ENCODE assay signal across 22 mouse cellular contexts in genomic region chr2:33100536-33100935, GRCm38 (mm10). TPM values are rescaled to one million over a fixed set of nuclear protein-coding genes. Genes with fewer than 3 reads are reported as not detected.
DNase-seq lines count a peak whose midpoint lies in the region; ATAC-seq lines count a peak whose summit lies in the region.
"Had no signal": no experiment of that assay in that cellular context is flagged by ENCODE, and none has a peak within 500 bp of the region (broad histone marks: within the 10 kb centered on the region; RNA-seq: fewer than 3 reads in every experiment).

No protein-coding gene starts in this region.

- H3K27ac ChIP-seq in intestine, embryonic 15.5 days: no peak overlapping the region
- H3K27ac ChIP-seq in embryonic facial prominence, embryonic 10.5 days (replicated peaks): no peak overlapping the region
- H3K27ac ChIP-seq: forebrain, embryonic 13.5 days; gastrocnemius, adult 2 months; heart, adult 2 months; heart, embryonic 15.5 days had no signal

- H3K27me3 ChIP-seq in intestine, embryonic 15.5 days (replicated peaks): no peaks in the 10 kb centered on the region
- no peaks in the 10 kb centered on the region for H3K27me3 ChIP-seq in embryonic facial prominence, embryonic 10.5 days (replicated peaks; ENCODE audit: low read depth, poor library complexity, severe bottlenecking)
- H3K27me3 ChIP-seq: forebrain, embryonic 13.5 days; heart, embryonic 15.5 days had no signal

- no peaks in the 10 kb centered on the region for H3K36me3 ChIP-seq in intestine, embryonic 15.5 days
- H3K36me3 ChIP-seq in embryonic facial prominence, embryonic 10.5 days (replicated peaks): no peaks in the 10 kb centered on the region
- H3K36me3 ChIP-seq: G1E; heart, embryonic 15.5 days had no signal

- H3K9me3 ChIP-seq in intestine, embryonic 15.5 days: no peaks in the 10 kb centered on the region
- no peaks in the 10 kb centered on the region for H3K9me3 ChIP-seq in embryonic facial prominence, embryonic 10.5 days
- H3K9me3 ChIP-seq: forebrain, embryonic 13.5 days; G1E; heart, embryonic 15.5 days had no signal

- H3K9ac ChIP-seq in intestine, embryonic 15.5 days: no peak overlapping the region
- H3K9ac ChIP-seq: forebrain, embryonic 13.5 days; heart, embryonic 15.5 days had no signal

- WGBS in intestine, embryonic 15.5 days: 77% methylated on average over 8 of the region's 8 CpGs
- WGBS in embryonic facial prominence, embryonic 10.5 days: 86% methylated on average over 8 of the region's 8 CpGs

- no peak overlapping the region for H3K4me3 ChIP-seq in intestine, embryonic 15.5 days (replicated peaks)
- H3K4me3 ChIP-seq in embryonic facial prominence, embryonic 10.5 days: no peak overlapping the region
- H3K4me3 ChIP-seq: forebrain, embryonic 13.5 days; gastrocnemius, adult 2 months; heart, adult 2 months; heart, embryonic 15.5 days had no signal

- ATAC-seq in cerebellum, adult (ENCODE audit: insufficient number of reproducible peaks, low FRiP score, low TSS enrichment): peak; percentile 90; the same call in 1 of the 2 replicates
- ATAC-seq in intestine, embryonic 15.5 days: no peak
- ATAC-seq: CD4-positive, CD25-positive, alpha-beta regulatory T cell, adult 4 months; forebrain, embryonic 13.5 days; hindbrain, embryonic 16.5 days; inflammation-experienced regulatory T-cells, adult 6 months had no signal

- H3K4me2 ChIP-seq in intestine, embryonic 15.5 days (replicated peaks): no peak overlapping the region
- H3K4me2 ChIP-seq: forebrain, embryonic 13.5 days; heart, embryonic 11.5 days; heart, embryonic 15.5 days had no signal

- no peak for DNase-seq in cerebellum, postnatal 4 days (ENCODE audit: low spot score in 2 of 2)
- DNase-seq in cerebellum, adult 11-12 months: peak; percentile 84
- DNase-seq in cerebellum, adult 9-10 months: peak; percentile 90
- DNase-seq in cerebellum, postnatal 25 days: peak; percentile 82 to 84
- no peak for DNase-seq in embryo, embryonic 11 days
- no peak for DNase-seq in embryonic facial prominence, embryonic 10.5 days (ENCODE audit: low spot score)
- DNase-seq: adrenal gland, adult 8-10 months; adrenal gland, postnatal 36 days; B cell, adult 2 months; gastrocnemius, adult 2 months; gastrocnemius, postnatal 36 days; heart, adult 2 months; kidney, adult 11 months had no signal

- no peaks in the 10 kb centered on the region for H3K4me1 ChIP-seq in intestine, embryonic 15.5 days (replicated peaks)
- peaks cover 7% of the 10 kb centered on the region for H3K4me1 ChIP-seq in embryonic facial prominence, embryonic 10.5 days
- H3K4me1 ChIP-seq: heart, embryonic 15.5 days had no signal

RNA-seq across cellular contexts. Expression of gene Garnl3, which starts 30.9 kb away (rescaled TPM):
- 10.3 and 11.7 TPM in 2 replicates for polyA plus RNA-seq in intestine, embryonic 15.5 days (2015; fragmentation: Nextera tagmentation; extraction: Ambion mirVana)
- 5.7 and 10.6 TPM in 2 replicates for polyA plus RNA-seq in embryonic facial prominence, embryonic 10.5 days (2016; fragmentation: Nextera tagmentation; extraction: Ambion mirVana)
- polyA plus RNA-seq: G1E had no signal

Comparison
In these comparisons a context has a peak if more than half of its experiments do, and no peak if none do; other contexts are left out.
1. DNase-seq: peak in cerebellum, adult 11-12 months (single experiment), cerebellum, adult 9-10 months (single experiment) and cerebellum, postnatal 25 days (2 of 2); none in cerebellum, postnatal 4 days (0 of 2), embryo, embryonic 11 days (single experiment) and embryonic facial prominence, embryonic 10.5 days (single experiment).